Mouse (Mus musculus): ENCODE measurements around the gene Lin37.

Lin37 gene

DNA sequence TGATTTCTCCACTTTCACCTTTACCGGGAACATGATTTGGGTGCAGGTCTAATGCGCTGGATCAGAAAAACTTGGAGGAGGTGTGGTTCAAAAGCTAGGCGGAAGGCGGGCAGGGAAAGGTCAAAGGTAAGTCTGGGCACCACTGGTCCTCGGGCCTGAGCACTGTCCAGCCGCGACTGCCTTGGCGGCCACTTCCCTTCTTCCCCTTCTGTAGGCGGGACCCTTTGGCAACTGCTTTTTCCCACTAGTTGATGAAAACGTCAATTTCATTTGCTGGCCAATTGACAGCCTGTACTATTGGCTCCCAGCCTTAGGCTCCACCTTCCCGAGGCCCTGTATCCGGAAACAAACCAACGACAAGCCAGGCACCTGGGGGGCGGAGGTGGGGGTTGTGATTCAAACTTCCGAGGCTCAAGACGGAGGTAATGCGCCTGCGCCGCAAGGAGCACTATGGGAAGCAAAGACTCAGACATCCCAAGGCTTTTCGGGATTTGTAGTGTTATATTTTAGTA is at the start of gene Lin37:
Gene Lin37, minus strand, starts transcription at position 396 of the 512 bp plus-strand sequence.
- DNase-seq (ENCODE audit: low spot score): peak; percentile 82

DNA sequence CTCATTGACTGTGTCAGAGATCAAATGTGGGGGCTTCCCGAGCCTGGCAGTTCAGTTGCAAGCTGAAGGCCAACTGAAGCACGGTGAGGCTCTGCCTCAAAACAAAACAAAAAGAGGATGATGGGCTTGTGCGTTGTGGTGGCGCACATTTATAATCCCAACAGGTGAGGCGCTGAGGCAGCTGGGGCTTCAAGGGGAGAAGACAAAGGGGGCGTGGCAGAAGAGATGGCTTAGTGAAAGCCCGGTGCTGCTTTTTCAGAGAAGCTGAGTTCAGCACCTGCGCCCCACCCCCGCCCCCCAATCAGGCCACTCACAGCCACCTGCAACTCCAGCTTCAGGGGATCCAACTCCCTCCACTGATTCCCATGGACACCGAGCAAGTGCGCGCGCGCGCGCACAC is 48.8 kb upstream of the Lin37 start:
- DNase-seq (ENCODE audit: low spot score): no peak

DNA sequence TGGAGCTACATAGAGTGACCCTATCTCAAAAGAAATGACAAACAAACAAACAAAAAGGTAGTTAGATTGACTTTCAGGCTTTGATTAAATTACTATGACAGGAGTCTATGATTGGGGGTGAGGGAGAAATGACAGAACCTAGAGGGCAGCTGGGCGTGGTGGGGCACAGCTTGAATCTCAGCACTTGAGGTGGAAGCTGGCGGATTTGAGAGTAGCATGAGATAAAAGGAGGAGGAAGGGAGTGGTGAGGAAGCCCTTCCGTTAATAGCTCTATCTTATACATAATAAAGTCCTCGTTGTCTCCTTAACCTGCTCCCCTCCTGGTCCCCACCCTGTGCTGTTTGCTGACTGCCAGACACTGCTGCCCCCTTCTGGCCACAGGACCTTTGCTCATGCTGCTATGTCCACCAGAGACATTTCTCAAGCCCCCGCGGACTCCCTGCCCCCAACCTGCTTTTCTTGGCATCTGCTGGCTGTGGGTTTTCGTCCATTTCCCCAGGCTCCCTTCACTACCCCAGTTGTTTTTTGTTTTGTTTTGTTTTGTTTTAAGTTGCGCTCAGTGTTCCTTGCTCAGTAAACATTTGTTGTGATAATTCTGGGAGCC is 48.2 kb upstream of the Lin37 start:
- peak; percentile 60 for DNase-seq (ENCODE audit: low spot score)

DNA sequence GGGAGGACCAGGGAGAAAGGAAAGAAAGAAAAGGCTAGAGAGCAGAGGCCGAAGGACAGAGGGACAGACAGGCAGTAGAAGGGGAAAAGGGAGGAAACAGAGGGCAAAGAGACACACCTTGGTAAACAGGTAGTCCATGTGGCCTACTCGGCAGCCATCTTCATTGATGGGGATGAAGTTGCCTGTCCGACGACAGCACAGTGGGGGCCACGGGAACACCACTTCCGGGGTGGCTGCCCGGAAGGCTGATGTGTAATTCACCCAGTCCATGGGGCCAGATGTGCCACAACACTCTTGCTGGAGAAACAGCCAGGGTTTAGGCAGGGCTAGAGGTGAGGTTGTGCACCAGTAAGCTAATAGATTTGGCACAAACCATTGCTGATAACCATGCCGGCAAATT is 45.3 kb upstream of the Lin37 start:
- DNase-seq (ENCODE audit: low spot score): no peak

DNA sequence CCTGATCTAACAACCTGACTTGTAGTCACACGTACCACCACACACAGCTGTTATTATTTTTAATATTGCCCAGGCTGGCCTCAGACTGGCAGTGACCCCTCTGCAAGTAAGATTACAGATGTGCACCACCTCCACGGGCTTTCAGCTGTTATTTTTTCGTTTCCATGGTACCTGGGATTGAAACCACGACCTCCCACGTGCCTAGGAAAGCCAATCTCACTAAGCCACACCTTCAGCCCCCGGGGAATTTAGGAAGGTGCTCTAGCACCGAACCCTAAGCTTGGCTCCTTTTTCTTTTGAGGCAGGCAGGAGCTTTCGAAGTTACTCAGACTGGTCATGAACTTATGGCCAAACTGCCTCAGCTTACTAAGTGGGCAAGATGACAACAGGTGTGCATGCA is 44.8 kb upstream of the Lin37 start:
- DNase-seq (ENCODE audit: low spot score): no peak

DNA sequence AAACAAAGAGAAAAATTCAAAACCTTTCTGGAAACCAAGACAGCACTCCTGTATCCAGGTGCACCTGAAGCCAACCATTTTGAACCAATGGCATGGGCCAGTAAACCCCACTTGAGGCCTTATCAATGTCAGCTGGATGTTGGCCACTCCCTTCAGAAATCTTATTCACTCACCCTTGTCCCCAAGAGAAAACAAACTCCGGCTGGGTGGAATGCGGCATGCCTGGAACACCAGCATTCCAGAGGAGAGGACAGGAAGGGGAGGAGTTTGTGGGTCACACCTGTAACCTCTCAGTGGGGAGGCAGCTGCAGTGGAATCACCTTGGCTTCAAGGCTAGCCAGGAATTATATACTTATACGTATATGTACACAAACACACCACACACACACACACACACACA is 42.9 kb upstream of the Lin37 start:
- peak; percentile 56 for DNase-seq (ENCODE audit: low spot score)

DNA sequence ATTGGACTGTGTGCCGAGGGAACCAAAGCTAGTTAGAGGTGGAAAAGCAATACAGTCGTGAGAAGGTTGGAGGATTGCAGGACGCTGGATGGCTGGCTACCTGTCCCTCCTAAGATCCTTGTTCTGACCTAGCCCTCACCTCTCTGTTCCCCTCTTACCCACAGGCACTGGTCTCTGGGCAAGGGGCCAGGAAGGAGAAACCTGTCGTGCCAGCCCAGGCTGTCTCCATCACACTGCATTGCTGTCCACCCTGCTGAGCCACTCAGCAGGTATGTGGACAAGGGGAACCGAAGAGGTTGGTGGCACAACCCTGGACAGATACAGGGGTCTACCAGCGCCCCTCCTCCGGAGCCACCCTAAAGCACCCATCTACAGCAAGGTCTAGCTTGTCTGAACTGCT is 41.0 kb upstream of the Lin37 start:
- peak; percentile 72 for DNase-seq (ENCODE audit: low spot score)

DNA sequence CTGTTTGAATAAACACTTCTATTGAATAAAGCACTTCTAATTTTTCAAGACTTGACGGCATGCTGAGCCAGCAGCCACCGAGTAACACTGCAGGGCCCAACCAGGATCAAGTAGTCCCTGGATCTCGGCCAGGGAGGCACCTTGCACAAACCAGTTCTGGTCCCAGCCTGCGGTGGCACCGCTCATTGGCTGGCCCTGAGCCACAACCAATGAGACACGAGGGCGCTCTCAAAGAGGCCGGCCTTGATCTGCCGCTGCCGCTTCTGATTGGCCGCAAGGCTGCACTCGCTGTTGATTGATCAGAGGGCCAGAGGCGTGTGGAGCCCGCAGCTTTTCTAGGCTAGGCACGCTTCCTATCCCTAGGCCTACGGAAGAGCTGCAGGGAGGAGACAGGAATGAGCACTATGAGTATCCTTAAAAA is 40.3 kb upstream of the Lin37 start:
- DNase-seq (ENCODE audit: low spot score): peak; percentile 81

DNA sequence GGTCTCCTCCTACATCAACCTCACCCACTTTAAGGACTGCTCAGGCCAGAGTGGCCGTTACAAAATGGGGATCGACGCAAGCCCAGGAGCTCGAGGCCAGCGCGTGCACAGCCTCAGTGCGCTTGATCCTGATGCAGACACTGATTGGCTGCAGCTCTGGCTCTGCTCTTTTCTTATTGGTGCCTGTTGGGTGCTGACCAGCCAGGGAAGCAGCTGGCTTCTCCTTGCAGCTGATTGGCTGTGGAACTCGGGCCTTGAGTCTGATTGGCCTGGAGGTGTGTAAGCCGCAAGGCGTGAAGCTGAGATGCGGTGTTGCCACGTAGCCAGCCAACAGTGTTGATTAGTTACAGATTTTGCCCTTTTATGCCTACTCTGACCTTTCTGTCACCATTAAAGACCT is 39.1 kb upstream of the Lin37 start, which contains the start of gene Zbtb32:
Gene Zbtb32, minus strand, starts transcription at position 124 of the 400 bp plus-strand sequence.
- DNase-seq (ENCODE audit: low spot score): no peak

DNA sequence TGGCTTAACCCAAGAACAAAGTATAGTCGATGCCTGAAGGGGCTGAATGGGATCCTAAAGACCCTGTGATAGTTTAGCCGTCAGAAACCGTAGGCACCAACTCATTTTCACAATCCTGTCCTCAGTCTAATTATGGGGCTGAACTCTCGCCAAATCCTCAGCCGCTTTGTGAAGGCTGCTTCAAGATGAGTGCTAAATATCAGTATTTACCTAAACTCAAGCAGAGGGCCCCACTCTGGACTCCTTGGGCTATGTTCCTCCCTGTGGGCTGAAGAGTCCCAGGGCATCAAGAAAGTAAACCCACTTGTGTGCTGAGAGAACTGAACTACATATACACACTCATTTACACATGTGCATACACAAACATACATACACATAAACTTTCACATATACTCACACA is 37.2 kb upstream of the Lin37 start:
- DNase-seq (ENCODE audit: low spot score): no peak

DNA sequence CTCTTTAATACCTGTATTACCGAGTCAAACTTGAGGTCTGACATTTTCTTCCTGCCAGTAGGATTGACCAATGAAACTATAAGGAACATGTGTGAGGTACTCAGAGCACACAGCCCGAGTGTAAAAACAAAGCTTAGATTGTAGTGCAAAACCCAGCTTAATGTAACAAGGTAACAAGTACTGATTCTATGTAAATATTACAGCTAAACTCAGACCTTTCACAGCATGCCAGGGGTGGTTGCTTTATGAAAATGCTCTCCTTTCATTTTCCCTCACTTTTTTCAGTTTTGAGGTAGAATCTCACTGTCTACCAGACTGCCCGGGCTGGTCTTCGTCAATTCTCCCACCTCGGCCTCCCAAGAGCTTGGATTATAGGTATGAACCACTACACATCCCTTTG is 36.5 kb upstream of the Lin37 start:
- no peak for DNase-seq (ENCODE audit: low spot score)

DNA sequence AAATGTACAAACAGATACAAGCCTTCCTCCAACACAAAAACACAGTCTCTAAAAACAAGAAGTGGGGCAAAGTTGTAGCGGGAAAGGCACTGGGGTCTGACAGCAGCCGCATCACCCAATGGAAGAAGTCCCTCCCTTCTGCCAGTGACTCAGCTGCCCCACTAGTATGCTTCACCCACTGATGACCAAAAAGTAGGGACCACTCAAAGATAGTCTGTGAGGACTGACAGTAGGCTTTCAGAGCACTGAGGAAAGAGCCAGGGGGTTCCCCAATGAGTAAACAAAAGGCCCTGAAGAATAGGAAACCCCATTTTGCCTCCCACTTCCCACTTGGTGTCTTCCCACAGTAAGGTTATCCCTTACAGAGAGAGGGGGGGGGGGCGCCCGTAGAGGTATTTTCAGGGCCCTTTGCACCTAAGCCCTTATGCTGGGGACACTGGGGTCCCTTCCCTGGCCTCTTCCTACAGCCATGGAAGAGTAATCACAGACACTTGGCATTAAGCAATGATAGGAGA is 34.9 kb upstream of the Lin37 start:
- no peak for DNase-seq (ENCODE audit: low spot score)

DNA sequence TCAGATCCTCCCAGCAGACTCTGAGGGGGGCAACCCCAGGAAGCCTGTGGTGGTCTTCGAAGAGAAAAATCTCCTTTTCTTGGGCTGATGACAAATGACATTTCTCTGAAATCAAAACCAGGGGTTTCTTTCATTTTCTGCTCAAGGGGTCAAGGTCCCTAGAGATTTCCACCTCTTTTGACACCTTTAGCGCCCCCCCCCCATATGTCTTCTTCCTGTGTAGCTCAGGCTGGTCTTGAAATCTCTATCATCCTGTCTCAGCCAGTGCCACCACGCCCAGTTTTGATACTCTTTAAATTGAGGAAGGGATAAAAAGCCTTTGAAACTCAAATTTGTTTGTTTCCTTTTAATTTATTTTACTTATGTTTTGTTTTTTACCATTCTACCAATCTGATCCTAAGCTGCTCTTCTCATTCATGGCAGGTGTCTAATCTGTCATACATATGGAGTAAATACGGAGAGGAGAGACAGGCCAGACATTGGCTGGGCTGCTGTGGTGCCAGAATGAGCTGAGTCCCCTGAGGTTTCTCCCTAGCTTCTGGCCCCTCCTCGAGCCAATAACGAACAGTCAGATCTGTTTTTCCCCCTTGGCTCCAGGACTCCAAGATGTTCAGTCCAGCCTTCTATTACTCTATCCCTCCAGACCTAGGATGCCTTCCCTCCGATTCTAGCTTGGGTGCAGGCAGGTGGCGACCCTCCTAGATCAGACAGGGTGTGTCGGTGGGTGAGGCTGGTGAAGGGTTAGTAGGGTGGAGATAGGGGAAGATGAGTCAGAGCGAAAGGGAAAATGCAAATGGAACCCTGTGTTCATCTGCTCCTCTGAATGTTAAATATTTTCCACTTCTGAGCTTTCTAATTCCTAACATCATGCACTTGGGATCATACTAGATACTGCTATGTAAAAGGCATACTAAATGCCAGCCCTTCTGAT is 34.2 kb upstream of the Lin37 start:
- no peak for DNase-seq (ENCODE audit: low spot score)

DNA sequence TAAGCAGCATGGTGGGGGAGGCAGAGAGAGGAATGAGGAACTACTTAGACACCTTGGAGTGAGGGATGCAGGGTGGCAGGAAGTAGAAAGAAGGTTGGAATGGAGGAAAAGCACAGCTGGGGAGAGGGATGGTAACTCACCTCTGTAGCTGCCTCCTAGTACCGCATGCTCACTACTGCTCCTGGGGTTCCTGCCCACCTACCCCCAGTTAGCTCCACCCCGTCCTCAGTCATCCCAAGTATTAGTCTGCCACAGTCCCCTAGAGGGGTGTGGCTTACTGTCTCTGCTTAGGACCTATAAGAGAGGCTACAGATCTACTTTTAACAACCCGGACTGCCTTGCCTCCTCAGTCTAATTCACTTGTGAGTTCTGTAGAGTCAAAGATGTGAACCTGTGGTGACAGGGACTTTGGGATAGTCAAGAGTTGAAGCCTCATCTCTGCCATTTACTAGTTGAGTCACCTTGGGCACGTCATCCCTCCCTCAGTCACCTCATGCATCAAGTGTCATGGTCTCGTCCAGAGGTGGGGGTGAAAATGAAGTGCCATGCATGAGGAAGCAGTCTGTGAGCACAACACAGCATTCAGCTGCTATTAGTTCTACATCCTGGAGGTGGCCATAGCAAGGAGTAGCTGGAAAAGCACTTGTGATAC is 33.3 kb upstream of the Lin37 start:
- no peak for DNase-seq (ENCODE audit: low spot score)

DNA sequence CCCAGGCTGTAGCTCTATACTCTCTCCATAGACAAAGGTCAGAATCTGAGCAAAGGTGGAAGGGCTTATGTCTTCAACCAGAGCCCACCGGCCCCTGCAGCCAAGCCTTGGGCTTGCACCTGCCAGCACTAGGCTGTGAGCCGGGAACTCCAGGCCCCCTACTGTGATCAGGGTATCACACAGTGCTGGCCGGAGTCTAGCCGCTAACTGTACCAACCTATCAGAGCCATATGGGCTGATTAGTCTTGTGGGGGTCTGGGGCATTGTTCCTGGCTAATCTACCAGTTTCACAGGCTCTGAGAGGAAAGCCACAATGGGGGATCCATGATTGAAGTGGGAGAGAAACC is 31.9 kb upstream of the Lin37 start:
- DNase-seq (ENCODE audit: low spot score): no peak

DNA sequence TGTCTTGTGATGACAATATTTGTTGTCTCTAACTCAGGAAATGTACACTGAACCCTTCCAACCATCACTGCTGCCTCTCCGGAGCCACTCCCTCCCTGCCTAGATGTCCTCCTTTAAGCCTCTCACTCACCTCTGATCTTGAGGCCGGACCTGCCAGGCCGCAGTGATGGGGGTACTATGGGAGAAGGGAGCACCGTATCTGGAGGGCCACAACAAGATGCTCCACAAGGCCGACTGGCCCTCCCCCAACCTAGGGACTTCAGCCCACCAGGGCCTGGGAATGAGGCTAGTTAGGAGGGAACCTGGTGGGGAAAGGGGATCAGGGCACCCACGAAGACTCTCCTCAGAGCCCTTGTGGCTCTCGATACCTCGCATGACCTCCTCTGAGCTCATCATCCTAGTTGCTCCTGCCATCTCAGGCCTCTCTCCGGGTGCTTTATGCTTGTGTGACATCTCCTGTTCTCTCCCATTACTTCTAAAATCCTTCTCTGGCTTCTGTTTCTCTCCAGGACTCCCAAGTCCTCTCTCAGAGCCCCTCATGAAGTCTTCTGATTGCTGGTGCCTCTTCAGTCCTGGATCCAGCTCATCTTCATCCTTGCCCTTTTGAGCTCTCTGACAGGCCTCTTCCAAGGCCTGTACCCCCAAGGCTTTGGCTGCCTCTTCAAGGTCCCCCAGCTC is 31.4 kb upstream of the Lin37 start:
- DNase-seq (ENCODE audit: low spot score): no peak

DNA sequence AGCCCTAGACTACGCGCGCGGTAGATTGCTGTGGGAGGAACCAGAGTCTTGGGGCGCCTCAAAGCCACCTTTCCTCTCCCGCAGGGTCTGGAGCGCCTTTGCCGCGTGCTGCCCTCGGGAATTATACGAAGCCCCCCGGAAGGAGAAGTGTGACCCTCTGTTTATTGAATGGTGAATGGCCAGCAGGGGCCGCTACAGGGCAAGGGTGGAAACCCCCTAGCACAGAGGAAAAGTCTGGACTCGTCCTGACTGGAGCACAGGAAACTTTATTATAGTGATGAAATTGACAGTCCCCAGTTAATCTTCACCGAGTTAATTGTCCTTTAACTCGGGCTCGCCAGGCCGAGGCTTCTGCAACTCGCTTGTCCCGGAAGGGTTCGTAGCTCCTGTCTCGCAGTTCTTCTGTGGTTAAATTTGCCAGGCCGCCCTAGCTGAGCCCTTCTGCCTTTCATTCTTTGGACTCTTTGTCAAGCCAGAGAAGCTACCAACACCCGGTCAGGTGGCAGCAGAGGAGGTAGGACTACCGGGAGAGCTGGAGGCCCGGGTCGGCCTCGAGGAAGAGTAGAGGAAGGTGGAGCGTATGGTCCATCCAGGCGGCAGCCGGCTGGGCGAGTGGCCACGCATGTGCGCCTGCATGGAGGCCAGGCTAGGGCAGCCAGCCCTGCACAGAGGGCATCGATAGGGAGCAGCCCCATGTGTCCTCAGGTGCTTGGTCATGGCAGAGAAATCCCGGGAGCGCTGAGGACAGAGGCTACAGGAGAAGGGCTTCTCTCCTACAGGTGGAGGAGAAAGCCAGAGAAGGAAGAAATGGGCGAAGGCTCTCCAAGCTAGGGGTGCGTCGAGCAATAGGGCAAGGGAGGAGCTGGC is 30.0 kb upstream of the Lin37 start:
- peak; percentile 86 for DNase-seq (ENCODE audit: low spot score)

DNA sequence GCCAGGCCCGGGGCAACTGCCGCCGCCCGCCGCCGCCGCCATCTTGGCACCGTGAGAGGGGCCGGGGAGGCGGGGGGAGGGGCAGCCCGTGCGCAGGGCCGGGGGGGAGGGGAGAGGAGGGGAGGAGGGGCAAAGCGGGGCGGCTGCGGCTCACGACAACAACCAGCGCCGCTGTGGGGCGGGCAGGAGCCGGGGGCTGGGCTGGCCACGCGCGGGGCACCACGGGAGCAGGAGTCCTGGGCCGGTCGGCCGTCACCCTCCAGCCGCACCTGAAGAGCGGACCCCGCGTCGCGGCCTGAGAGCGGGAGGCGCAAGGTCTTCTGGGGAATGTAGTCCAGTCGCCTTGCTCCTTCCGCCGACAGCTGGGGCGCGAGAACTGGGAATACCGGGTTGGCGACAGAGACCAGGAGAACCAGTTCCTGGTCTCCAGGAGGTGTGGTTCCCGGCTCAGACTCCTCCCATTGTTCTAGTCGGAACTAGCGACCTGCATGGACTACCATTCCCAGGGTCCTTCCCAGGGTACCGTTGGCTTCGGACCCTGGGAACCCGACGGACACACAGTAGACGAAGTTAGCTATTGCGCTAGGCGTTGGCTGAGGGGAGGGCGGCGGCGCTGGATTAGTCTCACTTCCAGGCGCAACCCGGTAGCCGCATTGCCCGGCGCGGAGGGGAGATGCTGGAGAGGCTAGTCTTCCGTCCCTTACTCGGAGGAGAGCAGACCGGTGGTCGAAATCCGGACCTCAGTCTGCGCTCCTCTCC is 29.2 kb upstream of the Lin37 start, which contains the start of gene Kmt2b:
Gene Kmt2b, minus strand, starts transcription at position 51 of the 759 bp plus-strand sequence.
- peak; percentile 86 for DNase-seq (ENCODE audit: low spot score)

DNA sequence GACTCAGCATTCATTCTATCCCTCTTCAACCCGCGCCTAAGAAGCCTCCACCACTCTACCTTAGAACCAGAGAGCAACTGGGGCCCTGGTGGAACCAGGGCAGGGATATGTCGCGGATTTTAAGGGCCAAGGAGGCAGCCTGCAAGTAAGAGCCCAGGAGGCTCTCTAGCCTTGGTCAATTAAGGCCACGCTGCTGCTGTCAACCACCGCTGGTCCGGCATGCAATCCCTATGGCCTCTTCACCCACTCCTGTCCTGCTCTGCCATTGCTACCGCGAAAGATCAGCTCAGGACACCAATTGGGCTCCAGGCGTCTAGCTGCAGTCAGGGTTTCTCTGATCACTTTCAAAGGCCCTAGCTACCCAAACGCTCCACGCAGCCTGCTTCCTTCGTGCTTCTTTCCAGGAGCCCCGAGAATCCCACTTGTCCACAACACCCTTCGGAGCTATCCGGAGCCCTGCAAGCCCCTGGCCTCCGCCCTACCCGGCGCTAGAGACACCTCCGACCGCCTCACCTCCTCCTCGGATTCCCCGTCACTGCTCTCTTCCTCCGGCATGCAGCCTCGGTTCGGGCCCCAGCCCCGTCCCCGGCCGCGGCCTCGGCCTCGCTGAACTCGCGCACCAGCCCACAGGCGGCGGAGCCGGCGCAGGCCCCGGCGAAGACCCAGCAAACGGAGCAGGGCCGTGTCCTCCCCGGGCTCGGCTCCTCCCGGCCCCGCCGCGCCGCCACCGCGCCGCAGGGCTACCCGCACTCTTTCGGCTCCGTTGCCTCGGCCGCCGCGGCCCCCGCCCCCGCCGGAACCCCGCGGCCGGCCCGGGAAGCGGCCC is 28.4 kb upstream of the Lin37 start:
- DNase-seq (ENCODE audit: low spot score): no peak
